Comparison of ENCODE assay signal across 24 mouse cellular contexts in genomic region chr11:107686290-107686689, GRCm38 (mm10). TPM values are rescaled to one million over a fixed set of nuclear protein-coding genes. Genes with fewer than 3 reads are reported as not detected.
DNase-seq lines count a peak whose midpoint lies in the region; ATAC-seq lines count a peak whose summit lies in the region.
"Had no signal": no experiment of that assay in that cellular context is flagged by ENCODE, and none has a peak within 500 bp of the region (broad histone marks: within the 10 kb centered on the region; RNA-seq: fewer than 3 reads in every experiment).

No protein-coding gene starts in this region.

- H3K36me3 ChIP-seq in limb, embryonic 13.5 days, result peaks cover 38% of the 10 kb centered on the region
- peaks cover 38% of the 10 kb centered on the region for H3K36me3 ChIP-seq in limb, embryonic 10.5 days
- H3K36me3 ChIP-seq in kidney, embryonic 16.5 days (ENCODE audit: insufficient read depth, low read length), result peaks cover 29% of the 10 kb centered on the region

- no peaks in the 10 kb centered on the region for H3K27me3 ChIP-seq in limb, embryonic 13.5 days
- H3K27me3 ChIP-seq in limb, embryonic 10.5 days (ENCODE audit: low read depth, poor library complexity, severe bottlenecking), result no peaks in the 10 kb centered on the region
- H3K27me3 ChIP-seq in kidney, embryonic 16.5 days (ENCODE audit: insufficient read depth, low read length), result no peaks in the 10 kb centered on the region
- H3K27me3 ChIP-seq: CH12.LX; embryonic facial prominence, embryonic 12.5 days; forebrain, embryonic 15.5 days; hindbrain, embryonic 12.5 days; Patski had no signal

- 93% methylated on average over 20 of the region's 20 CpGs for WGBS in limb, embryonic 13.5 days
- 83% methylated on average over 20 of the region's 20 CpGs for WGBS in limb, embryonic 10.5 days
- 88% methylated on average over 20 of the region's 20 CpGs for WGBS in kidney, embryonic 16.5 days

- no peaks in the 10 kb centered on the region for H3K9me3 ChIP-seq in limb, embryonic 13.5 days
- H3K9me3 ChIP-seq in limb, embryonic 10.5 days (replicated peaks), result no peaks in the 10 kb centered on the region
- no peaks in the 10 kb centered on the region for H3K9me3 ChIP-seq in kidney, embryonic 16.5 days (ENCODE audit: low read length)
- H3K9me3 ChIP-seq: embryonic facial prominence, embryonic 12.5 days; forebrain, embryonic 15.5 days; heart, embryonic 10.5 days; hindbrain, embryonic 12.5 days had no signal

- H3K4me1 ChIP-seq in limb, embryonic 13.5 days, result peaks cover 10% of the 10 kb centered on the region
- H3K4me1 ChIP-seq in limb, embryonic 10.5 days, result peaks cover 20% of the 10 kb centered on the region
- 0 out of 2 replicates have a peak, but pooled peaks cover 6% of the 10 kb centered on the region for H3K4me1 ChIP-seq in kidney, embryonic 16.5 days (ENCODE audit: insufficient read depth, low read length)
- H3K4me1 ChIP-seq: heart, embryonic 10.5 days had no signal

- no peak overlapping the region for H3K4me3 ChIP-seq in limb, embryonic 13.5 days
- H3K4me3 ChIP-seq in limb, embryonic 10.5 days, result no peak overlapping the region
- H3K4me3 ChIP-seq in kidney, embryonic 16.5 days (ENCODE audit: low read length), result no peak overlapping the region
- H3K4me3 ChIP-seq: embryonic facial prominence, embryonic 12.5 days; forebrain, embryonic 15.5 days; heart, embryonic 10.5 days; hindbrain, embryonic 12.5 days had no signal

- no peak overlapping the region for H3K4me2 ChIP-seq in limb, embryonic 13.5 days (replicated peaks)
- H3K4me2 ChIP-seq in kidney, embryonic 16.5 days (replicated peaks; ENCODE audit: low read depth, low read length), result no peak overlapping the region
- H3K4me2 ChIP-seq: embryonic facial prominence, embryonic 12.5 days; forebrain, embryonic 15.5 days; hindbrain, embryonic 12.5 days had no signal

- ATAC-seq in limb, embryonic 13.5 days (ENCODE audit: low FRiP score, low read depth), result 0 out of 2 replicates have a peak, but pooled peaks have one; percentile 54
- no peak for ATAC-seq in kidney, embryonic 16.5 days (ENCODE audit: low FRiP score, low TSS enrichment)
- ATAC-seq: forebrain, embryonic 15.5 days; hindbrain, embryonic 16.5 days; Patski had no signal

- no peak for DNase-seq in limb, embryonic 10.5 days (ENCODE audit: low spot score)
- DNase-seq in 3134 (ENCODE audit: extremely low read depth, insufficient read length, low spot score) (peak; percentile 16), ES-CJ7 (ENCODE audit: low read depth, low spot score) (peak; percentile 85), ZHBTc4 (ENCODE audit: low read depth, low spot score) (peak; percentile 87)
- DNase-seq in cerebellum, postnatal 4 days (ENCODE audit: low spot score in 2 of 2), result no peak
- no peak for DNase-seq in layer of hippocampus, postnatal 10 days (ENCODE audit: low spot score in 2 of 2)
- DNase-seq: adrenal gland, postnatal 10 days; cerebellum, adult 11 months; cerebellum, adult 8-10 months; cerebellum, postnatal 14 days; gastrocnemius, postnatal 10 days; heart, adult 18-20 months; heart, postnatal 10 days; heart, postnatal 4 days had no signal

- H3K27ac ChIP-seq in limb, embryonic 13.5 days, result no peak overlapping the region
- no peak overlapping the region for H3K27ac ChIP-seq in limb, embryonic 10.5 days
- H3K27ac ChIP-seq in kidney, embryonic 16.5 days (ENCODE audit: low read length), result no peak overlapping the region
- H3K27ac ChIP-seq: embryonic facial prominence, embryonic 12.5 days; forebrain, embryonic 15.5 days; heart, embryonic 10.5 days; hindbrain, embryonic 12.5 days had no signal

- no peak overlapping the region for H3K9ac ChIP-seq in limb, embryonic 13.5 days
- H3K9ac ChIP-seq in kidney, embryonic 16.5 days (replicated peaks; ENCODE audit: low read length), result no peak overlapping the region
- H3K9ac ChIP-seq: embryonic facial prominence, embryonic 12.5 days; forebrain, embryonic 15.5 days; hindbrain, embryonic 12.5 days had no signal

RNA-seq across cellular contexts. Expression of gene Cacng1, which starts 30.0 kb away (rescaled TPM):
- 7.1 and 8.8 TPM in 2 replicates for polyA plus RNA-seq in limb, embryonic 13.5 days (2015; fragmentation: Nextera tagmentation; extraction: Ambion mirVana)
- polyA plus RNA-seq in limb, embryonic 10.5 days (2016; fragmentation: Nextera tagmentation; extraction: Ambion mirVana), result not detected in 2 replicates
- polyA plus RNA-seq in kidney, embryonic 16.5 days (2015; fragmentation: Nextera tagmentation; extraction: Ambion mirVana), result 0.95 and 1.3 TPM in 2 replicates
- total RNA-seq in layer of hippocampus, postnatal 10 days (2021), result under 1 TPM in 1 of 2 experiments, not detected in 1; 0.27 TPM
- total RNA-seq: CH12.LX; heart, adult 18-20 months; heart, postnatal 10 days had no signal
- polyA plus RNA-seq: forebrain, embryonic 11.5 days; heart, embryonic 10.5 days had no signal

Comparison
In these comparisons a context has a peak if more than half of its experiments do, and no peak if none do; other contexts are left out.
1. DNase-seq: peak in 3134 (single experiment), ES-CJ7 (single experiment) and ZHBTc4 (single experiment); none in limb, embryonic 10.5 days (single experiment), cerebellum, postnatal 4 days (0 of 2) and layer of hippocampus, postnatal 10 days (0 of 2).